Mouse (Mus musculus) ES-E14 (cell line): ENCODE results near the gene Adgrg1. TPM values are rescaled to one million over a fixed set of nuclear protein-coding genes. Genes with fewer than 3 reads are reported as not detected.

Source experiments
- DNase-seq: peaks from one replicate; pipeline ENCODE4 v3.0.0-alpha.2; 2013; ENCODE audit warnings: low read depth, low spot score
- H3K27ac ChIP-seq: 2 replicates; pipeline ENCODE4 v1.5.1; 2012; ENCODE audit warnings: low read depth, mild to moderate bottlenecking, low read length, moderate library complexity, mixed read lengths; ENCODE audit not compliant: poor library complexity, insufficient read depth, severe bottlenecking
- H3K36me3 ChIP-seq: 2 replicates; pipeline ENCODE4 v1.6.1; 2012; ENCODE audit warnings: mild to moderate bottlenecking, low read length, moderate library complexity, mixed read lengths; ENCODE audit not compliant: control insufficient read depth, poor library complexity, insufficient read depth, severe bottlenecking
- H3K4me1 ChIP-seq, 2 experiments: fragments of 150-350 bp in 1 of 2; sonication (generic) in 1 of 2; 2 replicates each; pipeline ENCODE4 v1.6.1; 2012; ENCODE audit warnings: low read length in 2 of 2, mild to moderate bottlenecking in 1 of 2, mixed read lengths in 1 of 2; ENCODE audit not compliant: control insufficient read depth in 2 of 2, insufficient read depth in 2 of 2, poor library complexity in 1 of 2
- H3K4me3 ChIP-seq, 2 experiments: fragments of 150-350 bp in 1 of 2; sonication (generic) in 1 of 2; 2 replicates each; pipeline ENCODE4 v1.5.1; 2012; ENCODE audit warnings: low read length in 2 of 2, low read depth in 1 of 2, mild to moderate bottlenecking in 1 of 2, mixed read lengths in 1 of 2; ENCODE audit not compliant: insufficient read depth in 1 of 2, poor library complexity in 1 of 2, severe bottlenecking in 1 of 2
- H3K9ac ChIP-seq: 2 replicates; pipeline ENCODE4 v1.6.1; 2012; ENCODE audit warnings: low read depth, mild to moderate bottlenecking, low read length, mixed read lengths; ENCODE audit not compliant: poor library complexity, insufficient read depth, severe bottlenecking
- H3K9me3 ChIP-seq: fragments of 150-350 bp; sonication (generic); 2 replicates; pipeline ENCODE4 v1.6.1; 2012; ENCODE audit warnings: low read depth, mild to moderate bottlenecking, low read length; ENCODE audit not compliant: control insufficient read depth, insufficient read depth
- CHD2 ChIP-seq: IDR thresholded peaks from 2 replicates; pipeline ENCODE4 v1.6.1; 2014; ENCODE audit warnings: mild to moderate bottlenecking, low read depth, low read length, inconsistent platforms
- HCFC1 ChIP-seq: IDR thresholded peaks from 2 replicates; pipeline ENCODE4 v1.6.1; 2012; ENCODE audit warnings: low read length, inconsistent platforms, borderline replicate concordance; ENCODE audit not compliant: insufficient read depth
- MAFK ChIP-seq: IDR thresholded peaks from 2 replicates; pipeline ENCODE4 v1.6.1; 2014; ENCODE audit warnings: mild to moderate bottlenecking, low read depth, low read length, inconsistent platforms; ENCODE audit not compliant: insufficient read depth
- ZC3H11A ChIP-seq: IDR thresholded peaks from 2 replicates; pipeline ENCODE4 v1.6.1; 2012; ENCODE audit warnings: low read depth, mild to moderate bottlenecking, inconsistent platforms, low read length, borderline replicate concordance
- ZNF384 ChIP-seq: IDR thresholded peaks from 2 replicates; pipeline ENCODE4 v1.6.1; 2012; ENCODE audit warnings: low read depth, low read length, inconsistent platforms
- in situ Hi-C, 2 experiments: fragments of 600-800 bp; cut with MboI; formaldehyde crosslinking; loops; one replicate each; pipeline ENCODE4 v1.15.1; 2025; ENCODE audit warnings: low sequenced_read_pairs in 2 of 2, inconsistent platforms in 1 of 2; ENCODE audit not compliant: unreplicated experiment in 2 of 2
- total RNA-seq: library from RNA; depleted of rRNA; stranded (reverse); fragments of 300-350 nt; gene quantifications from 2 replicates; pipeline ENCODE4 v1.2.3, GENCODE M21; 2012

The Adgrg1 gene
- total RNA-seq, 1 experiment, result 5.4 TPM

- no peak for TF ChIP-seq ZC3H11A
- no peak overlapping the region for H3K4me3 ChIP-seq
- no peaks in the 10 kb centered on the region for H3K9me3 ChIP-seq
- no peak overlapping the region for H3K9ac ChIP-seq
- peaks cover 0 to 10% of the 10 kb centered on the region in 2 experiments; a peak in 1 of 4 replicates for H3K4me1 ChIP-seq
- DNase-seq, result no peak
- H3K36me3 ChIP-seq, result no peaks in the 10 kb centered on the region
- no peak overlapping the region for H3K27ac ChIP-seq
- in situ Hi-C loops, result no loop called here
Observed at GRCm38 (mm10) chr8:95017969-95018635, 43.6 kb downstream of the Adgrg1 start.

- in situ Hi-C loops, result no loop called here
- DNase-seq, result no peak
- Histone ChIP-seq H3K4me1 (peaks cover 0 to 10% of the 10 kb centered on the region in 2 experiments; a peak in 1 of 4 replicates), H3K36me3 (no peaks in the 10 kb centered on the region), H3K9ac (no peak overlapping the region), H3K27ac (no peak overlapping the region), H3K4me3 (no peak overlapping the region), H3K9me3 (no peaks in the 10 kb centered on the region)
- no peak for TF ChIP-seq ZC3H11A
- no peak for TF ChIP-seq ZNF384
- no peak for TF ChIP-seq CHD2
- no peak for TF ChIP-seq MAFK
- no peak for TF ChIP-seq HCFC1
Observed at GRCm38 (mm10) chr8:95020293-95020777, 45.8 kb downstream of the Adgrg1 start.

- no peaks in the 10 kb centered on the region for H3K36me3 ChIP-seq
- in situ Hi-C loops, result no loop called here
- peaks cover 0 to 10% of the 10 kb centered on the region in 2 experiments; a peak in 1 of 4 replicates for H3K4me1 ChIP-seq
- no peak overlapping the region for H3K9ac ChIP-seq
- TF ChIP-seq ZC3H11A (no peak), ZNF384 (no peak), HCFC1 (no peak)
- DNase-seq, result no peak
- no peak overlapping the region for H3K27ac ChIP-seq
- no peak overlapping the region for H3K4me3 ChIP-seq
- no peaks in the 10 kb centered on the region for H3K9me3 ChIP-seq
Observed at GRCm38 (mm10) chr8:95020821-95021220, 46.3 kb downstream of the Adgrg1 start.

GRCm38 (mm10) chr8:95023201-95023600 lies 48.6 kb downstream of the Adgrg1 start:
- Histone ChIP-seq H3K36me3 (no peaks in the 10 kb centered on the region), H3K9me3 (no peaks in the 10 kb centered on the region), H3K4me3 (no peak overlapping the region), H3K4me1 (peaks cover 0 to 7% of the 10 kb centered on the region in 2 experiments; a peak in 1 of 4 replicates), H3K27ac (no peak overlapping the region), H3K9ac (no peak overlapping the region)
- in situ Hi-C loops, result no loop called here
- no peak for DNase-seq
- no peak for TF ChIP-seq HCFC1
- TF ChIP-seq ZNF384, result no peak
- TF ChIP-seq CHD2, result no peak
- no peak for TF ChIP-seq ZC3H11A
- no peak for TF ChIP-seq MAFK

- no peak overlapping the region for H3K9ac ChIP-seq
- in situ Hi-C loops, result no loop called here
- peaks cover 0 to 7% of the 10 kb centered on the region in 2 experiments; a peak in 1 of 4 replicates for H3K4me1 ChIP-seq
- TF ChIP-seq ZNF384 (no peak), CHD2 (no peak), ZC3H11A (no peak), HCFC1 (no peak)
- H3K9me3 ChIP-seq, result no peaks in the 10 kb centered on the region
- H3K27ac ChIP-seq, result no peak overlapping the region
- no peaks in the 10 kb centered on the region for H3K36me3 ChIP-seq
- no peak for DNase-seq
- H3K4me3 ChIP-seq, result no peak overlapping the region
Observed at GRCm38 (mm10) chr8:95024387-95024786, 49.8 kb downstream of the Adgrg1 start.
